Mouse (Mus musculus) MEL (cell line): ENCODE data around the gene Hat1.

Experiments used
- MAFK ChIP-seq: IDR thresholded peaks from 2 replicates; pipeline ENCODE4 v1.6.1; 2011; ENCODE audit warnings: low read depth, mild to moderate bottlenecking, low read length, improper control_type of control experiment, borderline replicate concordance
- MYC ChIP-seq: IDR thresholded peaks from 2 replicates; pipeline ENCODE4 v1.6.1; 2011; ENCODE audit warnings: low read depth, mild to moderate bottlenecking, low read length, improper control_type of control experiment, moderate library complexity
- NELFE ChIP-seq: IDR thresholded peaks from 2 replicates; pipeline ENCODE4 v1.6.1; 2011; ENCODE audit warnings: low read depth, low read length, improper control_type of control experiment
- POLR2A ChIP-seq, 2 experiments: IDR thresholded peaks; 2 replicates each; pipeline ENCODE4 v1.6.1; 2011 to 2012; ENCODE audit warnings: low read length in 2 of 2, mild to moderate bottlenecking in 2 of 2, control low read depth in 1 of 2, improper control_type of control experiment in 1 of 2, low read depth in 1 of 2, moderate library complexity in 1 of 2; ENCODE audit not compliant: control insufficient read depth in 1 of 2, insufficient read depth in 1 of 2, poor library complexity in 1 of 2
- USF1 ChIP-seq: IDR thresholded peaks from 2 replicates; pipeline ENCODE4 v1.6.1; 2014; ENCODE audit warnings: low read depth, mild to moderate bottlenecking, inconsistent platforms, low read length, improper control_type of control experiment, moderate library complexity

DNA sequence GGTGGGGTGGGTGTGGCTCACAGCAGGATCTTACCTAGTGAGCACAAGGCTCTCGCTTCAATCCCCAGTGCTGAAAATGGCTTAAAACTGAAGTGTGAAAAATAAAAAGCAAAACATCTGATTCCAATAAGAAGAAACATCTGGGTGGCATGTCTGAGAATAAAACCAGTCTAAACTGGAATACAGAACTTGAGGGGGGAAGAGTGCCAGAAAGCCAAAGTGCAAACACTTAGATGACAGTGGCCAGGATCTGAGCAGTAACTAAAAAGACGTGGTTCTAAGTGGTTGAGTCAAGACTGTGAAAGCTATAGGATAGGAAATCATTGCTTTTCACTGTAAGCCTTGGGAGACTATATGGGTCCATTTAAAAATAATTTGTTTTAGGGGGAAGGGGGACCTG lies 54.6 kb downstream of the Hat1 start:
- TF ChIP-seq NELFE (no peak), USF1 (no peak), MAFK (no peak), POLR2A (IDR thresholded peaks at IDR 0.05; ENCODE audit: control insufficient read depth in 1 of 2, insufficient read depth in 1 of 2, low read depth in 1 of 2, low read length in 2 of 2, poor library complexity in 1 of 2) (no peak), MYC (no peak)
